Mouse (Mus musculus) layer of hippocampus, postnatal 14 days (tissue): Measurements from ENCODE around the gene AC134908.4. TPM values are rescaled to one million over a fixed set of nuclear protein-coding genes. Genes with fewer than 3 reads are reported as not detected.

ENCODE experiments used
- microRNA-seq, 2 experiments: library from miRNA; unstranded; fragments of <30 nt; microRNA quantifications; one replicate each; pipeline ENCODE4 v1.2.0; 2021
- total RNA-seq, 2 experiments: library from RNA; stranded (reverse); gene quantifications; 2 replicates each; pipeline ENCODE4 v1.2.3; 2021

Gene AC134908.4
- total RNA-seq, 2 experiments from 2014 or later = not detected

Small RNAs within 50 kb of the gene (microRNA-seq; reads per million reads assigned to microRNA genes)
- gene Gm25083 = 0 reads per million in 2 experiments
- 1.6 to 3.4 reads per million in 2 experiments for gene Mir3082
- gene Mir6966 = 1.4 to 1.8 reads per million in 2 experiments

Other genes starting within 250 kb of the AC134908.4 start
- 10 to 100 TPM; 78.2 to 81.1 TPM for gene Sox8, start 225.0 kb downstream of the AC134908.4 start, total RNA-seq
- gene Lmf1, start 216.6 kb downstream of the AC134908.4 start, total RNA-seq = 10 to 100 TPM; 26.2 to 27.2 TPM
- gene Gng13, start 78.5 kb downstream of the AC134908.4 start, total RNA-seq = 100 to 1,000 TPM in 1 of 2 experiments, 10 to 100 TPM in 1; 78.0 to 103 TPM
- gene Chtf18, start 68.2 kb downstream of the AC134908.4 start, total RNA-seq = 1 to 10 TPM; 3.1 to 3.3 TPM
- gene Rpusd1, start 68.0 kb downstream of the AC134908.4 start, total RNA-seq = 10 to 100 TPM; 29.9 to 32.8 TPM
- under 1 TPM in 1 of 2 experiments, not detected in 1; 0.12 TPM for gene Mslnl, start 59.6 kb downstream of the AC134908.4 start, total RNA-seq
- gene Msln, start 41.3 kb downstream of the AC134908.4 start, total RNA-seq = 1 to 10 TPM; 1.2 to 1.8 TPM
- gene Narfl, start 21.9 kb downstream of the AC134908.4 start, total RNA-seq = 10 to 100 TPM; 27.6 to 35.3 TPM
- 100 to 1,000 TPM; 125 to 128 TPM for gene Haghl, start 10.0 kb downstream of the AC134908.4 start, total RNA-seq
- under 1 TPM in 1 of 2 experiments, not detected in 1; 0.30 TPM for gene Ccdc78, start 9.1 kb downstream of the AC134908.4 start, total RNA-seq
- 10 to 100 TPM; 80.2 to 80.3 TPM for gene Fam173a, start 2.8 kb downstream of the AC134908.4 start, total RNA-seq
- gene Metrn, start 1.5 kb upstream of the AC134908.4 start, total RNA-seq = 10 to 100 TPM; 82.0 to 86.9 TPM
- 100 to 1,000 TPM; 414 to 418 TPM for gene Fbxl16, start 13.4 kb upstream of the AC134908.4 start, total RNA-seq
- 10 to 100 TPM; 21.7 to 23.4 TPM for gene Wdr24, start 28.0 kb upstream of the AC134908.4 start, total RNA-seq
- 10 to 100 TPM; 64.3 to 65.0 TPM for gene Jmjd8, start 33.2 kb upstream of the AC134908.4 start, total RNA-seq
- 100 to 1,000 TPM; 155 to 157 TPM for gene Stub1, start 37.7 kb upstream of the AC134908.4 start, total RNA-seq
- gene Rhbdl1, start 41.6 kb upstream of the AC134908.4 start, total RNA-seq = 10 to 100 TPM; 84.4 to 97.5 TPM
- 10 to 100 TPM; 26.7 to 31.1 TPM for gene Gm20683, start 46.1 kb upstream of the AC134908.4 start, total RNA-seq
- gene Rhot2, start 49.2 kb upstream of the AC134908.4 start, total RNA-seq = 10 to 100 TPM; 95.6 to 97.8 TPM
- gene Wdr90, start 65.8 kb upstream of the AC134908.4 start, total RNA-seq = 10 to 100 TPM; 24.0 to 25.8 TPM
- 10 to 100 TPM; 29.2 to 39.0 TPM for gene Mcrip2, start 73.1 kb upstream of the AC134908.4 start, total RNA-seq
- 10 to 100 TPM; 39.3 to 44.7 TPM for gene Mettl26, start 79.4 kb upstream of the AC134908.4 start, total RNA-seq
- 1 to 10 TPM; 1.8 to 2.3 TPM for gene Wfikkn1, start 85.2 kb upstream of the AC134908.4 start, total RNA-seq
- 10 to 100 TPM; 48.6 to 52.2 TPM for gene Rab40c, start 124.1 kb upstream of the AC134908.4 start, total RNA-seq
- gene Pigq, start 149.3 kb upstream of the AC134908.4 start, total RNA-seq = 100 to 1,000 TPM; 160 to 168 TPM
- not detected for gene Nhlrc4, start 149.3 kb upstream of the AC134908.4 start, total RNA-seq
- gene A930017K11Rik, start 156.9 kb upstream of the AC134908.4 start, total RNA-seq = under 1 TPM in 1 of 2 experiments, not detected in 1; 0.14 TPM
- gene Capn15, start 190.1 kb upstream of the AC134908.4 start, total RNA-seq = 10 to 100 TPM; 44.4 to 46.2 TPM